Mouse (Mus musculus) ES-CJ7 (cell line): ENCODE results near the gene Pxn.

Source experiments
- DNase-seq: peaks from one replicate; pipeline ENCODE4 v3.0.0; 2011; ENCODE audit warnings: low read depth, low spot score

The Pxn gene

DNA sequence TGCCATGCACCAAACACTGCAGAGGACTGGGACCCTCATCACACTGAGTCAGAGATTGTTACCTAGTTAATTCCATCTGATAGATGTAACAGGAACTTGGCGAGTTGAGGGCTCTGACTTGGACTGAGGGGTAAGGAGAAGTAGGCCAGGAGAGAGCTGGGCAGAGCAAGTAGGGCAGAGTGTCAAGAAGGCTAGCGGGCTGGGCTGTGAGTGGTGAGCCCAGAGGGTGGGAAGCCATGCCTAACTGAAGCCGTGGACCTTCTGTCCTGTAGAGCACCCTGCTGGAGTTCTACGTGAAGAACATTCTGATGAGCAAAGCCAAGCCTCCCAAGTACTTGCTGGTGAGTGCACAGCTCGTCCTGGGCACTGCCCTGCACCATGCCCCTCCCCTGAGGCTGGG lies 72.9 kb downstream of the Pxn start:
- DNase-seq: no peak

DNA sequence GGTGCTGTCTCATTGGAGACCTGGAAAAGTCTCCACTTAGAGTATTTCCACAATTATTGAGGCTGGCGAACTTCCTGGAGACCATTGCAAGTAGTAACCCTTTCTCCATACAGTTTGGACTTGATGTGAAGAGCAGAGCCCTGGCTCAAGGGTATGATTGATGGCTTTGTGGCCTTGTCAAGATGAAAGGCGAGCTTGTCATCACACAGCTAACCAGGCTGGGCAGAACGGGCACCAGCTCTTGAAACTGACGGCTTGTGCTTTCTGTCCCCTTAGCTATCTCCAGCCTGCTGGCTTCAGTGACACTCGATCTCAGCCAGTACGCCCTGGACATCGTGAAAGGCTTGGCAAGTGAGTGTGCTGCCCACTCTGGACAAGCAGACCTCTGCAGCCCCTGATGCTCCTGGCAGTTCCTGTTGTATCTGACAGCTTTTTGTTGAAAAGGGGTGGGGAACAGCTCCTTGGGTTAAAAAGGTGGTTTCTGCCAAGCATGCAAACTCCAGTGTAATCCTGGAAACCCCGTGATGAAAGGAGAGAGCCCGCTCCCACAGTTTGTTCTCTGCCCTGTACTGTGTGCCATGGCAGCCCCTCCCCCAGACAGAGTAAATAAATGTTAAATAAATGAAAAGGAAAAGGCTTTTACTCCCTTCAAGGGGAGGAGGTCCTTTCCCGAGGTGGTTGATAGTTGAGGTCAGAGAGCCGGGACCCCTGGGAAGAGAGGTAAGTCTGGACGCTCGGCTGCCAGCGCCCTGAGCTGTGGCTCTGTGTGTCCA lies 73.9 kb downstream of the Pxn start:
- DNase-seq: no peak

DNA sequence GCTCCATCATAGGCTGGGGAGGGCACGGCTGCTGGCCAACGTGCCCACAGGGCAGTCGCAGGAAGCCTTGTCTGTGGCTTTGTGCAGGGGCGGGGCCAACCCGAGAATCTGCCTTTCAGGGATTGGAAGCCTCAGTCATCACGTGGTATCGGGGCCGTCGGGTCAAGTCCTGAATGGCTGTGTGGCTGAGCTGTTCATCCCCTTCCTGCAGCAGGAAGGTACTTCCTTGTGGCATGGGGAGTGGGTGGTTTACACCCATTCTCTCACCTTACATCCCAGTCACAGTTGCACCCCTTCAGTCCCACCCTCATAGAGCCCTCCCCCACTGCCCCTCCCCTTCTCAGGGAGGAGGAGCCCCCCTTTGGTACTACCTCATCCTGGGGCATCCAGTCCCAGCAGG lies 75.2 kb downstream of the Pxn start:
- peak; percentile 87 for DNase-seq

DNA sequence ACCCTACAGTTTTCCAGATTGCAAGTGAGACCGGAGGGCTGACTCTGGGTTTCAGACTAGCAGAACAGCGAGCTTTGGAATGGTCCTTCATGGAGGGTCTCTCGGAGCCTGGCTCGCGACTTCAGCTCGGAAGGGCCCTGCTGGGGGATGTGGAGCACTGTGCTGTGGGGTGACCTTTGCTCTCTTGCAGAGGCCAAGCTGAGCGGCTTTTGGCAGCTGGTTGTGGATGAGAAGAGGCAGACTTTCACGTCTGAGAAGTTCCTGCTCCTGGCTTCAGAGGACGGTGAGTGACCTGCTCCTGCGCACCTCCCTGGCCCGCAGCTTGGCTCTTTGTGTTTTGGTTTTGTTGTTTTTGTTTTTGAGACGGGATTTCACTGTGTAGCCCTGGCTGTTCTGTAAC lies 79.1 kb downstream of the Pxn start:
- no peak for DNase-seq

DNA sequence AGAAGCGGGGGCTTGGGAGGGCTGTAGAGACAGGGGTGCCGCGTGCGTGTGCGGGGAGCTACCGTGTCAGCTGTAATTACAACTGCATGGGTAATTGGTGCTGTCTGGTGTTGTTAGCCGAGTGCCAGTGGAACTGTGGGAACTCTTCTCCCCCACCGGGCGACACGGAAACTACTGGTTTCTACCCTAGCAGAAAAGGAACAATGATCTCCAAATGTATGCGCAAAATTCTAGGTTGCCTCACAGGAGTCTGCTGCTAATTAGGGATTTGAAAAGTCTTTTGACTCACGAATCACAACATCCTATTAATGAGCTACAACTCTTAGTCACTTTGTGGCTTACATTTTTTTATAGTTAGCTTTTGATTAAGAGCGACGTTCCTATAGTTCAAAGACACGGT lies 79.7 kb downstream of the Pxn start:
- no peak for DNase-seq

DNA sequence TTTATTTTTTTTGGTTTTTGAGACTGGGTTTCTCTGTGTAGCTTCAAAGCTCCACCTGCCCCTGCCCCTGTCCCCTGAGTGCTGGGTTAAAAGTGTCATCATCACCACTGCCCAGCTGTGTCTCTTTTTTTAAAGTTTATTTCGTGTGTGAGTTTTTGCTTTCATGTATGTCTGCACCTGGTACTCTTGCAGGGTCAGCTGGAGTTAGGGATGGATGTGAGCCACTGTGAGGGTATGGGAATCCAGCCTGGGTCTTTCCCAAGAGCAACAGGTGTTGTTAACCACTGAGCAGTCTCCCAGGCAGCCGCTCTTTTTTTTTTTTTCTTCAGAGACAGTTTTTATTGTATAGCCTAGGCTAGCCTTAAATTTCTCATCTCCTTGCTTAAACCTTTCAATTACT lies 80.3 kb downstream of the Pxn start:
- DNase-seq: no peak

DNA sequence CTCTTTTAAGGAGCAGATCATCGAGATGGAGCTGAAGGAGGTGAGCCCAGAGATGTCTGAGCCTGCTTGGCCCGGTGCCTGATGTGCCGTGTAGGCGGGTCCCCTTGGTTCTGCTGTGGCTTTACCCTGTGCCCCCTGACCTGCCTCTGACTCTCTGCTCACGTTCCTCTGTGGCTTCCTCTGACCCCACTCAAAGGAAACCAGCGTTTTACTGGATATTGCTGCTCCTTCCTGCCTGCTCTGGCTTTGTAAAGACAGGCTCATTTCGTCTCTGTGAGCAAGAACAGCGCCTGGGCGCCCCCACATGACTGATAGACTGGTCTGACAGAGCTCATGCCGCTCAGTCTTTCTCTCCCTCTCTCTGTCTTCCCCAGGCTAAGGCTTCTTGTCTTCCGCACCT lies 84.6 kb downstream of the Pxn start:
- no peak for DNase-seq

DNA sequence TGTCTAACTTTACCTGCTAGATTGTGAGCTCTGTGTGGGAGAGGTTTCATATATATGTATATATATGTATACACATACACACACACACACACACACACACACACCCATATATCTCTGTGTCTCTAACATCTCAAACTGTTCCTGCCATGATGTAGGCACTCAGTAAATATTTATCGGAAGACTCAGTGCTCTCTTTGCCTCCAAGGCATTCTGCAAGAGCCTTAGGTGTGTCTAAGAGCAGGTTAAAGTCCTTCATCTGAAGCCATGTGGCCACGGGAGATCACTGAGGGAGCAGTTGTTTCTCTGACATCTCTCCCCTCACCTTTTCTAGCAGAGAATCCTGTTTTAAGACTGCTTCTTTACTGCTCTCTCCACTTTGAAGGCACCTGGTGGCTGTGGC lies 85.0 kb downstream of the Pxn start:
- DNase-seq: no peak

DNA sequence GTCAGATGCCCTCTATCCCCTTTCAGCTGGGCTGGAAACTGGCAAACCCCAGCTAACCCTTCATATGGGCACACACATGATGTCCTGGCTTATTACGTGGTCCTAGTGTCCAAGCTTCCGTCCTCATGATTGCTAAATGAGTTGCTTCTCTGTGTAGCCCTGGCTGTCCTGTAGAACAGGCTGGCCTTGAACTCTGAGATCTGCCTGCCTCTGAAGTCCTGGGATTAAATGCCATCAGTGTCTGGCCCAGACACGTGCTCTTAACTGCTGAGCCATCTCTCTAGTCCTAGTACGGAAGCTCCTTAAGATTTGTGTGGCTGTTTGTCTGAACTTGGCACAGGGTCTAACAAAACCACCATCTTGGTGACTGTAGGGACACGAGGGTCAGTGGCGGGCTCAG lies 97.1 kb downstream of the Pxn start:
- DNase-seq: no peak
